In the genomic region with DNA sequence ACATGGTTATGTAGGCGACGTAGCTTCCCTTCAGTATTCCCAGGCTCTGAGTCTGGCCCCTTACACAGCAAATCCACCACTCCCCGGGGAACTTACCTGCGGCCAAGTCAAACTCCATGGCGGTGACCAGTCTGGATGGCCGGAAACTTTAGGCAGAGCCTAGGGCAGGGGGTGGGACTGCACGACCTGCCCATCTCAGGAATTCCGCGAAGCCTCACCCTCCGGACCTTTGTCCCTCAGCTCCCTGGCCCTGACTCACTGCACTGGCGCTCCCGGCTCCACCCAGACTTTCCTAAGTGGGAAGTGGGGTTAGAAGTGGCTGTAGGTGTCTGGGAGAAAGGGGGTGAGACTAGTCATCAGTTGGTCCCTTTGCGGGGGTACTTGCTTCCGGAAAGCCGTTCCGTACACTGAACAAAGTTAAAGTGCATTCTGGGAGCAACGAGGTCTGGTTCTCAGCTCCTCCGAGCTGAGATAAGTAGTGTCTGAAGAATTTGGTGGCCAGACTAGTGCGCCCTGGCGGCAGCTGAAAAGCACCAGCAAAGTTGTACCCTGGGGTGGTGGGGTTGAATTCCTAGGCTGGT, we compare ENCODE assay signal across 8 mouse cellular contexts. TPM values are rescaled to one million over a fixed set of nuclear protein-coding genes. Genes with fewer than 3 reads are reported as not detected.
A peak's percentile ranks its signal among the peaks of the same experiment; 100 is the strongest.
DNase-seq lines count a peak whose midpoint lies in the region; ATAC-seq lines count a peak whose summit lies in the region.

A gene (minus strand): TSS at position 206 of the 581 bp plus-strand sequence.

- 0 out of 2 replicates have a peak within 1 kb of the TSS, but pooled peaks have one; percentile 32 for H3K9ac ChIP-seq in embryonic facial prominence, embryonic 12.5 days
- H3K9ac ChIP-seq in limb, embryonic 11.5 days (ENCODE audit: low read length) = peak within 1 kb of the TSS; percentile 48; the same call in 1 of the 2 replicates
- H3K9ac ChIP-seq in midbrain, embryonic 11.5 days (ENCODE audit: low read length) = peak within 1 kb of the TSS; percentile 44

- H3K4me1 ChIP-seq in embryonic facial prominence, embryonic 12.5 days = peaks cover 12% of the 10 kb centered on the region
- peaks cover 6% of the 10 kb centered on the region for H3K4me1 ChIP-seq in limb, embryonic 11.5 days (ENCODE audit: control insufficient read depth, insufficient read depth, low read length)
- peaks cover 6% of the 10 kb centered on the region for H3K4me1 ChIP-seq in midbrain, embryonic 11.5 days (ENCODE audit: control insufficient read depth, insufficient read depth, low read length)

- DNase-seq in R1 (ENCODE audit: low read depth, low spot score) = peak; percentile 81
- DNase-seq in heart, postnatal 4 days = peak; percentile 39
- peak; percentile 40 for DNase-seq in limb, embryonic 11.5 days (ENCODE audit: low spot score)
- DNase-seq in midbrain, embryonic 11.5 days (ENCODE audit: low spot score, missing footprints) = peak; percentile 91
- peak; percentile 62 for DNase-seq in thymus, postnatal 4 days
- DNase-seq in right cerebral cortex, adult 2 months (ENCODE audit: low spot score in 2 of 2) = no peak
- DNase-seq in gastrocnemius, adult 18-20 months (ENCODE audit: low spot score) = no peak

- no peaks in the 10 kb centered on the region for H3K9me3 ChIP-seq in embryonic facial prominence, embryonic 12.5 days
- H3K9me3 ChIP-seq in limb, embryonic 11.5 days (ENCODE audit: control insufficient read depth, low read length) = no peaks in the 10 kb centered on the region
- H3K9me3 ChIP-seq in midbrain, embryonic 11.5 days (ENCODE audit: control insufficient read depth, low read length) = no peaks in the 10 kb centered on the region

- no peak for ATAC-seq in embryonic facial prominence, embryonic 12.5 days (ENCODE audit: insufficient number of reproducible peaks, insufficient read depth, low FRiP score, low TSS enrichment)
- no peak for ATAC-seq in limb, embryonic 11.5 days (ENCODE audit: insufficient number of reproducible peaks, low FRiP score, low TSS enrichment, low read depth)
- ATAC-seq in midbrain, embryonic 11.5 days (ENCODE audit: low FRiP score) = peak; percentile 44; the same call in 1 of the 2 replicates

- no peak within 1 kb of the TSS for H3K27ac ChIP-seq in embryonic facial prominence, embryonic 12.5 days
- no peak within 1 kb of the TSS for H3K27ac ChIP-seq in limb, embryonic 11.5 days (replicated peaks; ENCODE audit: low read depth, low read length)
- H3K27ac ChIP-seq in midbrain, embryonic 11.5 days (ENCODE audit: low read depth, low read length) = no peak within 1 kb of the TSS

- H3K4me2 ChIP-seq in embryonic facial prominence, embryonic 12.5 days (replicated peaks) = peak within 1 kb of the TSS; percentile 45
- H3K4me2 ChIP-seq in limb, embryonic 11.5 days (ENCODE audit: low read depth, severe bottlenecking) = peak within 1 kb of the TSS; percentile 50
- H3K4me2 ChIP-seq in midbrain, embryonic 11.5 days = peak within 1 kb of the TSS; percentile 48

- peaks cover 27% of the 10 kb centered on the region for H3K36me3 ChIP-seq in embryonic facial prominence, embryonic 12.5 days
- H3K36me3 ChIP-seq in limb, embryonic 11.5 days (ENCODE audit: control insufficient read depth, insufficient read depth, low read length) = peaks cover 14% of the 10 kb centered on the region
- peaks cover 7% of the 10 kb centered on the region for H3K36me3 ChIP-seq in midbrain, embryonic 11.5 days (ENCODE audit: control insufficient read depth, insufficient read depth, low read length)

- whole genome bisulfite sequencing in embryonic facial prominence, embryonic 12.5 days = 7% methylated on average over 20 of the region's 20 CpGs
- WGBS in limb, embryonic 11.5 days = 7% methylated on average over 20 of the region's 20 CpGs
- WGBS in midbrain, embryonic 11.5 days = 7% methylated on average over 20 of the region's 20 CpGs

- peak within 1 kb of the TSS; percentile 12 for H3K4me3 ChIP-seq in embryonic facial prominence, embryonic 12.5 days
- peak within 1 kb of the TSS; percentile 14 for H3K4me3 ChIP-seq in limb, embryonic 11.5 days (ENCODE audit: low read depth, low read length)
- peak within 1 kb of the TSS; percentile 18 for H3K4me3 ChIP-seq in midbrain, embryonic 11.5 days (ENCODE audit: low read depth, low read length)

- peaks cover 13% of the 10 kb centered on the region for H3K27me3 ChIP-seq in embryonic facial prominence, embryonic 12.5 days
- H3K27me3 ChIP-seq in limb, embryonic 11.5 days (ENCODE audit: control insufficient read depth, insufficient read depth, low read length) = 0 out of 2 replicates have a peak, but pooled peaks cover 3% of the 10 kb centered on the region
- peaks cover 4% of the 10 kb centered on the region; the same call in 1 of the 2 replicates for H3K27me3 ChIP-seq in midbrain, embryonic 11.5 days (ENCODE audit: control insufficient read depth, insufficient read depth, low read length)

RNA-seq across cellular contexts. Expression of the gene that starts here (rescaled TPM):
- polyA plus RNA-seq in embryonic facial prominence, embryonic 12.5 days (2016; fragmentation: Nextera tagmentation; extraction: Ambion mirVana) = 1.9 and 2.6 TPM in 2 replicates
- total RNA-seq in heart, postnatal 4 days (2021) = 1 to 10 TPM; 4.4 to 8.1 TPM
- polyA plus RNA-seq in limb, embryonic 11.5 days (2014; fragmentation: Nextera tagmentation; extraction: Ambion mirVana) = 1.4 and 2.3 TPM in 2 replicates
- 2.4 and 2.7 TPM in 2 replicates for polyA plus RNA-seq in midbrain, embryonic 11.5 days (2014; fragmentation: Nextera tagmentation; extraction: Ambion mirVana)
- 1 to 10 TPM in 1 of 2 experiments, under 1 TPM in 1; 0.66 to 1.1 TPM for total RNA-seq in gastrocnemius, adult 18-20 months (2021)

Comparison
In these comparisons a context has a peak if more than half of its experiments do, and no peak if none do; other contexts are left out.
1. DNase-seq: peak in R1 (single experiment), heart, postnatal 4 days (single experiment), limb, embryonic 11.5 days (single experiment), midbrain, embryonic 11.5 days (single experiment) and thymus, postnatal 4 days (single experiment); none in right cerebral cortex, adult 2 months (0 of 2) and gastrocnemius, adult 18-20 months (single experiment).
2. Peak in every context shown above with its lines, with median percentiles within 50 percentile points of each other: H3K4me2 ChIP-seq, H3K4me3 ChIP-seq and H3K9ac ChIP-seq.